Mouse (Mus musculus) testis, postnatal 14 days (tissue): ENCODE results near the gene Igfbp2.

Experiments used
- DNase-seq: peaks from one replicate; pipeline ENCODE4 v3.0.0; 2021; ENCODE audit warnings: low spot score

The Igfbp2 gene

GRCm38 (mm10) chr1:72815184-72815583, 9.1 kb upstream of the Igfbp2 start:
- no peak for DNase-seq

- DNase-seq = no peak
These were observed 8.7 kb upstream of the Igfbp2 start for GRCm38 (mm10) chr1:72815616-72816015.

- no peak for DNase-seq
These were observed 4.3 kb upstream of the Igfbp2 start for GRCm38 (mm10) chr1:72819995-72820394.

- DNase-seq = no peak
These were observed 1.4 kb upstream of the Igfbp2 start for GRCm38 (mm10) chr1:72822893-72823292.

GRCm38 (mm10) chr1:72824707-72825101, 401 bp downstream of the Igfbp2 start:
- DNase-seq = peak; percentile 21

- peak; percentile 14 for DNase-seq
These were observed 983 bp downstream of the Igfbp2 start for GRCm38 (mm10) chr1:72825286-72825685.

GRCm38 (mm10) chr1:72825921-72826320, 1.6 kb downstream of the Igfbp2 start:
- no peak for DNase-seq

GRCm38 (mm10) chr1:72826446-72826845, 2.1 kb downstream of the Igfbp2 start:
- no peak for DNase-seq

GRCm38 (mm10) chr1:72826931-72827330, 2.6 kb downstream of the Igfbp2 start:
- DNase-seq = no peak

- DNase-seq = no peak
These were observed 3.4 kb downstream of the Igfbp2 start for GRCm38 (mm10) chr1:72827411-72828315.

GRCm38 (mm10) chr1:72828843-72829242, 4.5 kb downstream of the Igfbp2 start:
- DNase-seq = no peak

GRCm38 (mm10) chr1:72830485-72830884, 6.2 kb downstream of the Igfbp2 start:
- no peak for DNase-seq

GRCm38 (mm10) chr1:72832715-72833153, 8.4 kb downstream of the Igfbp2 start:
- no peak for DNase-seq

GRCm38 (mm10) chr1:72833563-72833962, 9.3 kb downstream of the Igfbp2 start:
- no peak for DNase-seq

- DNase-seq = no peak
These were observed 15.1 kb downstream of the Igfbp2 start for GRCm38 (mm10) chr1:72839356-72839755.

GRCm38 (mm10) chr1:72839791-72840190, 15.5 kb downstream of the Igfbp2 start:
- no peak for DNase-seq

- no peak for DNase-seq
These were observed 18.6 kb downstream of the Igfbp2 start for GRCm38 (mm10) chr1:72842666-72843459.

GRCm38 (mm10) chr1:72844675-72845074, 20.4 kb downstream of the Igfbp2 start:
- DNase-seq = no peak

GRCm38 (mm10) chr1:72847849-72848380, 23.6 kb downstream of the Igfbp2 start:
- DNase-seq = no peak

- no peak for DNase-seq
These were observed 24.7 kb downstream of the Igfbp2 start for GRCm38 (mm10) chr1:72849037-72849436.

- DNase-seq = no peak
These were observed 29.5 kb downstream of the Igfbp2 start for GRCm38 (mm10) chr1:72853759-72854158.

- no peak for DNase-seq
These were observed 30.3 kb downstream of the Igfbp2 start for GRCm38 (mm10) chr1:72854337-72855237.
